Mouse (Mus musculus): ENCODE measurements around the gene Adamts17. TPM values are rescaled to one million over a fixed set of nuclear protein-coding genes. Genes with fewer than 3 reads are reported as not detected.

The Adamts17 gene
- polyA plus RNA-seq, 1 experiment from 2014 or later, result 1.9 TPM

DNA sequence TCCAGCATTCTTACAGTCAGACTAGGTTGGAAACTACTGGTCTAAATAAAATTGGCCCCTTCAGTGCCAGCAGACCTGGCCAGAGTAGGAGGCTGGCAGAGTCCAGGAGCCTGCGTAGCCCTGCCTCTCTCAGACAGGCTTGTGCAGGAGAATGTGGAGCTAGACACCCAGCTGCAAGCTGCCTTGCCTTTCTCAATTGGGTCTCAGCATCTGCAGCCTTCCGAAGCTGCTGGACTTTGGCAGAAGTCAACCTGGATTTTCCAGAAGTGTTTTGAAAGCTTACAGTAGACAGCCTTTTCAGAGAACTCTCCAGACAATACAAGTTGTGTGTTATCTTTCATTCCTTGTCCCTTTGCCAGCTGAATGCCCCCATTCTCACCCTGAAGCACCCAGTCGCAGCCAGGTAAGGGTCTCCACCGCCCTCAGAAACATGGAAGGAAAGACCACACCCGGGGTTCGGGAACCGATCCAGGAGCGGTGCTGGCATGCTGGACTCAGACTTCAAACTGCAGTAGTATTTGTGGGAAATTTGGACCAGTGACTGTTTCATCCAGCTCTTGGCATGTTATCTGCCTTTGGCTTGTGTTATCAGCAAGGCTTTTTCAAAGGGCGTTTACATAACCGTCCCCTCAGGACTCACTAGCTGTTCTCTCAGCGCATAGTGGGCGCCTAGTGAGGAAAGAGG is 173.8 kb downstream of the Adamts17 start:
- Histone ChIP-seq H3K9ac (ENCODE audit: low read depth, low read length) (no peak overlapping the region), H3K4me2 (replicated peaks; ENCODE audit: low read depth, low read length) (no peak overlapping the region), H3K4me1 (replicated peaks; ENCODE audit: control insufficient read depth, insufficient read depth, low read length) (no peaks in the 10 kb centered on the region), H3K36me3 (ENCODE audit: control insufficient read depth, insufficient read depth, low read length) (no peaks in the 10 kb centered on the region), H3K27ac (ENCODE audit: low read depth, low read length) (no peak overlapping the region), H3K27me3 (ENCODE audit: control insufficient read depth, insufficient read depth, low read length) (no peaks in the 10 kb centered on the region), H3K9me3 (ENCODE audit: control insufficient read depth, low read length) (no peaks in the 10 kb centered on the region), H3K4me3 (ENCODE audit: low read depth, low read length) (no peak overlapping the region)
- no peak for DNase-seq (ENCODE audit: low spot score)
- ATAC-seq (ENCODE audit: low FRiP score), result no peak
- WGBS, result 93% methylated on average over 12 of the region's 12 CpGs

DNA sequence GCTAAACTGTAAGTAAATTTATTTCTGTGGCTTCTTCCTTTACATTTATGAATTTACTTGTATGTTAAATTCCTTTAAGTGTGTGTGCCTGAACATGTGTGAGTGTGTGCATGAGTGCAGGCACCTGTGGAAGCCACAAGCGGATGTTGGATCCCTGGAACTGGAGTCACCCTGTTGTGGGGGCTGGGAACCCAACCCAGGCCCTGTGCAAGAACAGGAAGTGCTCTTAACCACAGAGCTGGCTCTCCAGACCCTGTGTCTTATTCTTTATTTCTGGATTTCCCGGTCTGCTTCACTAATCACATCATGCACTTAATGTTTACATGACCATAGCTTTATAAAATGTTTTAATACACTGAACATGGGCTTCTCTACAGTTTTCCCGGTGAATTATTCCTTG is 180.4 kb downstream of the Adamts17 start:
- Histone ChIP-seq H3K27me3 (ENCODE audit: control insufficient read depth, insufficient read depth, low read length) (no peaks in the 10 kb centered on the region), H3K9ac (ENCODE audit: low read depth, low read length) (no peak overlapping the region), H3K4me1 (replicated peaks; ENCODE audit: control insufficient read depth, insufficient read depth, low read length) (no peaks in the 10 kb centered on the region), H3K27ac (ENCODE audit: low read depth, low read length) (no peak overlapping the region), H3K4me2 (replicated peaks; ENCODE audit: low read depth, low read length) (no peak overlapping the region), H3K9me3 (ENCODE audit: control insufficient read depth, low read length) (no peaks in the 10 kb centered on the region), H3K36me3 (ENCODE audit: control insufficient read depth, insufficient read depth, low read length) (no peaks in the 10 kb centered on the region), H3K4me3 (ENCODE audit: low read depth, low read length) (no peak overlapping the region)
- DNase-seq (ENCODE audit: low spot score), result no peak
- no peak for ATAC-seq (ENCODE audit: low FRiP score)
- WGBS, result 86% methylated on average over 3 of the region's 3 CpGs

DNA sequence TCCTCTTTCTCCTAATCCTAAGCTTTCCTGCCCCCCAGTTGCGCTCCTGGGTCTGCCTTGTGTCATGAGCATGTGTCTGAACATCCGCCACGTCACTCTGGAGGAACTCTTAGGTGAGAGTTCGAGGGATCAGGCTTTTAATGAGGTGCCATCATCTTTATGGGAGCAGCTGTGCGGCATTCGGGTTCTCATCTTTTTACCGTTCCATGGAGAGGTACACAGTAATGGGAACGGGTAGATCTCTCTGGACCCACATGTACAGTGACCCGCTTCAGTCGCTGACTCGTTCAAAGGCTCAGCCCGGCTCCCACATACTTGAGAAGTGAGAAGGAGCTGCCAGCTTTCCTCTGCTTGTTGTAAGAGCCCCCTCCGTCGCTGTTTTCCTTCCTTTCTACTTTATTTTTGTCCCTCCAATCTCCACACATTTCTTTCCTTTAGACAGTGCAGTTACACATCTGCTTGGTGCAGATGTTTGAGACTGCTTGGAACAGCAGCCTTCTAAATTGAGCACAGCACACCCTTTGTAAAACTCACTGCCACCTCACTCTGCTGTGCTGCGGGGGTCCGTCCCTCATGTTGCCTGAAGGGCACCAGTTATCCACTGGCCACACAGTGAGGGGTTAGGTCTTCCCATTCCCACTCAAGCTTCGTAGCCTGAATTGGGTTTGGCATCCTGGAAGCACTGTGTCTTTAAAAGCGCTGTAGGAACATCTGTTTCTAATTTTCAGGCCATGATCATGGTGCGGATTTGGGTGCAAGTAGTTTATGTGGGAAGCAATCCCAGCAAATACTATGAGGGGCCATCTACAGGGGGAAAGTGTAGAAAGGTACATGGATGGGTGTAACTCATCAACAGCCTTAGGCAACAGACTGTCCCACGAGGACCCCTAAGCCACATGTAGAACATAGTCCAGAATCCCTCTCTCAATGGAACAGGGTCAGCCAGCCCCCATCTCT is 186.9 kb downstream of the Adamts17 start:
- Histone ChIP-seq H3K27me3 (ENCODE audit: control insufficient read depth, insufficient read depth, low read length) (no peaks in the 10 kb centered on the region), H3K4me1 (replicated peaks; ENCODE audit: control insufficient read depth, insufficient read depth, low read length) (no peaks in the 10 kb centered on the region), H3K27ac (ENCODE audit: low read depth, low read length) (no peak overlapping the region), H3K4me3 (ENCODE audit: low read depth, low read length) (no peak overlapping the region), H3K4me2 (replicated peaks; ENCODE audit: low read depth, low read length) (no peak overlapping the region), H3K9me3 (ENCODE audit: control insufficient read depth, low read length) (no peaks in the 10 kb centered on the region), H3K36me3 (ENCODE audit: control insufficient read depth, insufficient read depth, low read length) (no peaks in the 10 kb centered on the region), H3K9ac (ENCODE audit: low read depth, low read length) (no peak overlapping the region)
- ATAC-seq (ENCODE audit: low FRiP score), result no peak
- DNase-seq (ENCODE audit: low spot score), result peak; percentile 21
- WGBS, result 78% methylated on average over 20 of the region's 20 CpGs

DNA sequence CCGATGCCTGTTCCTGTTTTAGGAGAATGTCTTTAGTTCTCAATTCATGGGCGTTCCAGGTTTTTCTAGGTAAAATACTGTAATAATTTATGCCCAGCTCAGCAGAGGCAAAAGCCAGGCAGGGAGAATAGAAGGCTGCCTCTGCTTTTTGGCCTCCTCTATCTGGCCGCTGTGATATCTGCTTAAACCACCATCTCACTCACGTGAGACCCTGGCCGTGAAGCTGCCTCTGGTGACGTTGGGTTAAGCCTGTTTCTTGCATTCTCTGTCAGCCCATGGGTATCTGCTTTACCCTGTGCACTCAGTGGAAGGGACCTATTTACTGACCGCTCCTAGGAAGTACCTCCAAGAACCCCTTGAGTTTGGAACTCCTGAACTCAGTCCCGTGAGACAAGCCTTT is 187.7 kb downstream of the Adamts17 start:
- ATAC-seq (ENCODE audit: low FRiP score) (no peak), DNase-seq (ENCODE audit: low spot score) (no peak)
- H3K36me3 ChIP-seq (ENCODE audit: control insufficient read depth, insufficient read depth, low read length), result no peaks in the 10 kb centered on the region
- H3K27ac ChIP-seq (ENCODE audit: low read depth, low read length), result no peak overlapping the region
- no peak overlapping the region for H3K4me2 ChIP-seq (replicated peaks; ENCODE audit: low read depth, low read length)
- H3K9ac ChIP-seq (ENCODE audit: low read depth, low read length), result no peak overlapping the region
- no peaks in the 10 kb centered on the region for H3K9me3 ChIP-seq (ENCODE audit: control insufficient read depth, low read length)
- no peaks in the 10 kb centered on the region for H3K27me3 ChIP-seq (ENCODE audit: control insufficient read depth, insufficient read depth, low read length)
- WGBS, result 90% methylated on average over 8 of the region's 8 CpGs
- no peaks in the 10 kb centered on the region for H3K4me1 ChIP-seq (replicated peaks; ENCODE audit: control insufficient read depth, insufficient read depth, low read length)
- H3K4me3 ChIP-seq (ENCODE audit: low read depth, low read length), result no peak overlapping the region

DNA sequence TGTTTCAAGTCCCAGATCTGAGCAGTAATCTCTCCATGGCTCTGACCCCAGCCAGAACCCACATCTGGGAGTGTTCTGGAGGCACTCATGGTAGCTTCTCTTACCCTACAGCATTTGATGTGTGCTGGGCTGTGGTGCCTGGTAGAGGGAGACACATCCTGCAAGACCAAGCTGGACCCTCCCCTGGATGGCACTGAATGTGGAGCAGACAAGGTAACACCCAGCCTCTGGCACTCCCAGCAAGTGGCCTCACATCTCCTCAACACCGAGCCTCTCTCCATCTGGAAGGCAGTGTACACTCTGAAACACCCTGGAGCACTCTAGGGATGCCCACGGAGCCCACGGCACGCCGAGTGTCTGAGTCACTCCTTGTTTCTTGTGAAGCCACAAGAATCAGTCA is 188.2 kb downstream of the Adamts17 start:
- H3K36me3 ChIP-seq (ENCODE audit: control insufficient read depth, insufficient read depth, low read length), result no peaks in the 10 kb centered on the region

DNA sequence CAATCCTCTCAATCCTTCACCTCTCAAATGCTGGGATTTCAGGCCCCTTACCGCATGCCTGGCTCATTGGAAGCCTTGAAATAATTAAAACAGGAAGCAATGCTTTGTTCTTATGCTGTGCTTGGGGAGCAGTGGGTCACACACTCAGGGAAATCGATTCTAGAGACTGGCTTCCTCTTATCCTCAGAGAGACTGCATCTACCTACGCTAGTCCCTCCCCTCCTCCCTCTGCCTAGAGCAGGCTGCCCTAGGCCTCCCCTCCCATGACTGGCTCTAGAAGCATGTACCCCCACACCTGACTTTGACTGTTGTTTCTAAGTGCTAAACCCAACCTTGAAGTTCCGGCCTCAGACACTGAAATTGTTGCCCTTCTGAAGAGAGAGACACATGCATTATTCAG is 189.4 kb downstream of the Adamts17 start:
- 78% methylated on average over 4 of the region's 4 CpGs for WGBS
- H3K27ac ChIP-seq (ENCODE audit: low read depth, low read length), result no peak overlapping the region
- H3K9ac ChIP-seq (ENCODE audit: low read depth, low read length), result no peak overlapping the region
- no peaks in the 10 kb centered on the region for H3K36me3 ChIP-seq (ENCODE audit: control insufficient read depth, insufficient read depth, low read length)
- no peak overlapping the region for H3K4me2 ChIP-seq (replicated peaks; ENCODE audit: low read depth, low read length)
- H3K4me1 ChIP-seq (replicated peaks; ENCODE audit: control insufficient read depth, insufficient read depth, low read length), result no peaks in the 10 kb centered on the region
- H3K4me3 ChIP-seq (ENCODE audit: low read depth, low read length), result no peak overlapping the region
- DNase-seq (ENCODE audit: low spot score) (no peak), ATAC-seq (ENCODE audit: low FRiP score) (no peak)
- H3K9me3 ChIP-seq (ENCODE audit: control insufficient read depth, low read length), result no peaks in the 10 kb centered on the region
- H3K27me3 ChIP-seq (ENCODE audit: control insufficient read depth, insufficient read depth, low read length), result no peaks in the 10 kb centered on the region

More for the DNA sequence above, 188.2 kb downstream of the Adamts17 start:
- no peak overlapping the region for H3K4me2 ChIP-seq (replicated peaks; ENCODE audit: low read depth, low read length)
- DNase-seq (ENCODE audit: low spot score) (no peak), ATAC-seq (ENCODE audit: low FRiP score) (no peak)
- no peaks in the 10 kb centered on the region for H3K9me3 ChIP-seq (ENCODE audit: control insufficient read depth, low read length)
- H3K27ac ChIP-seq (ENCODE audit: low read depth, low read length), result no peak overlapping the region
- no peak overlapping the region for H3K9ac ChIP-seq (ENCODE audit: low read depth, low read length)
- WGBS, result 94% methylated on average over 5 of the region's 5 CpGs
- no peaks in the 10 kb centered on the region for H3K27me3 ChIP-seq (ENCODE audit: control insufficient read depth, insufficient read depth, low read length)
- no peaks in the 10 kb centered on the region for H3K4me1 ChIP-seq (replicated peaks; ENCODE audit: control insufficient read depth, insufficient read depth, low read length)
- no peak overlapping the region for H3K4me3 ChIP-seq (ENCODE audit: low read depth, low read length)

DNA sequence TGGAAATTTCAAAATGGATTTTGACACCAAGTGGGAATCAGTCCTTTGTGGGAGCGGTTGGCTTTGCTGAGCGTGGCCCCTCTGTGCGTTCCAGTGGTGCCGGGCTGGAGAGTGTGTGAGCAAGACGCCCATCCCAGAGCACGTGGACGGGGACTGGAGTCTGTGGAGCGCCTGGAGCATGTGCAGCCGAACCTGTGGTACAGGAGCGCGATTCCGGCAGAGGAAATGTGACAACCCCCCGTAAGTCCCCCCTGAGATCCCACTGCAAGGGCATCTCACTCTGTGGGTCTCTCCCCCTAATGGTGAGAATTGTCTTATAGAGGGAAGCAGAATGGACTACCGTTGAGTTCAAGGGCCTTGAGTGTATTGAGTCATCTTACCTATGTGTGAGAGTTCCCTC is 189.9 kb downstream of the Adamts17 start:
- no peaks in the 10 kb centered on the region for H3K36me3 ChIP-seq (ENCODE audit: control insufficient read depth, insufficient read depth, low read length)
- no peak for ATAC-seq (ENCODE audit: low FRiP score)
- no peaks in the 10 kb centered on the region for H3K27me3 ChIP-seq (ENCODE audit: control insufficient read depth, insufficient read depth, low read length)
- H3K27ac ChIP-seq (ENCODE audit: low read depth, low read length), result no peak overlapping the region
- 96% methylated on average over 14 of the region's 14 CpGs for WGBS
- no peaks in the 10 kb centered on the region for H3K9me3 ChIP-seq (ENCODE audit: control insufficient read depth, low read length)
- no peak overlapping the region for H3K9ac ChIP-seq (ENCODE audit: low read depth, low read length)
- no peaks in the 10 kb centered on the region for H3K4me1 ChIP-seq (replicated peaks; ENCODE audit: control insufficient read depth, insufficient read depth, low read length)
- DNase-seq (ENCODE audit: low spot score), result no peak
- H3K4me2 ChIP-seq (replicated peaks; ENCODE audit: low read depth, low read length), result no peak overlapping the region
- H3K4me3 ChIP-seq (ENCODE audit: low read depth, low read length), result no peak overlapping the region

DNA sequence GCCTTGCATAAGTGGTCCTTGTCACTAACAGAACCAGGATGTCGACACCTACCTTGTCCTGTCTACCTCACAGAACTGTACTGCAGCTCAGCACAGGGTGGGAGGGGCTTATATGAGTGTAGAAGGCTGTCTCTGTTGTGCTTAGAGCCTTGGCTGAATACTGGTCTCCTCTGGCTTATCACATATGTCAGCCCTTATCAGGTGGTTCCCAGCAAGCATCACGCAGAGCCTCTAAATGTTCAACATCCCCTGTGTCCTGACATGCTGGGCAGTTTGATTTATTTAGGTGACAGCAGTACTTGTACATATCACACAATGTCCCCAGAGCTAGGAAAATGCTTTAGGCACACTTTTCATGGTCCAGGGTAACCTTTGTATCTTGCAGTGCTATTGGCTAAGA is 191.7 kb downstream of the Adamts17 start:
- no peaks in the 10 kb centered on the region for H3K9me3 ChIP-seq (ENCODE audit: control insufficient read depth, low read length)
- H3K4me3 ChIP-seq (ENCODE audit: low read depth, low read length), result no peak overlapping the region
- DNase-seq (ENCODE audit: low spot score), result no peak
- H3K36me3 ChIP-seq (ENCODE audit: control insufficient read depth, insufficient read depth, low read length), result no peaks in the 10 kb centered on the region
- H3K4me1 ChIP-seq (replicated peaks; ENCODE audit: control insufficient read depth, insufficient read depth, low read length), result no peaks in the 10 kb centered on the region
- no peak overlapping the region for H3K4me2 ChIP-seq (replicated peaks; ENCODE audit: low read depth, low read length)
- 79% methylated on average over 2 of the region's 2 CpGs for WGBS
- H3K9ac ChIP-seq (ENCODE audit: low read depth, low read length), result no peak overlapping the region
- H3K27me3 ChIP-seq (ENCODE audit: control insufficient read depth, insufficient read depth, low read length), result no peaks in the 10 kb centered on the region
- no peak for ATAC-seq (ENCODE audit: low FRiP score)
- no peak overlapping the region for H3K27ac ChIP-seq (ENCODE audit: low read depth, low read length)

DNA sequence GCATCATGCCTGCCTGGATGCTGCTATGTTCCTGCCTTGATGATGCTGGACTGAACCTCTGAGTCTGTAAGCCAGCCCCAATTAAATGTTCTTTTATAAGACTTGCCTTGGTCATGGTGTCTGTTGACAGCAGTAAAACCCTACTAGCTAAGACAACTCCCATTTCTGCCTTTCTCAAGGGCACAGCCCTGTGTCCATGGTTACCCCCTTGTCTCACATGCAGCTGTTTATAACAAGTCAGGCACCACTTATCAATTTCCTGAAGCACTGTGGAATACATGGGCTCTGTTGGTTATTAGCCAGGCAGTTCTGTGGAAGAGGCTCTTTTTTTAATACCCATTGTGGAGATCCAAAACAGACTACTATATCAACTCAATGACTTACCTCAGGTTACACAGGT is 193.1 kb downstream of the Adamts17 start:
- DNase-seq (ENCODE audit: low spot score) (no peak), ATAC-seq (ENCODE audit: low FRiP score) (no peak)
- Histone ChIP-seq H3K9ac (ENCODE audit: low read depth, low read length) (no peak overlapping the region), H3K27ac (ENCODE audit: low read depth, low read length) (no peak overlapping the region), H3K27me3 (ENCODE audit: control insufficient read depth, insufficient read depth, low read length) (no peaks in the 10 kb centered on the region), H3K4me2 (replicated peaks; ENCODE audit: low read depth, low read length) (no peak overlapping the region), H3K36me3 (ENCODE audit: control insufficient read depth, insufficient read depth, low read length) (no peaks in the 10 kb centered on the region), H3K4me3 (ENCODE audit: low read depth, low read length) (no peak overlapping the region), H3K4me1 (replicated peaks; ENCODE audit: control insufficient read depth, insufficient read depth, low read length) (no peaks in the 10 kb centered on the region), H3K9me3 (ENCODE audit: control insufficient read depth, low read length) (no peaks in the 10 kb centered on the region)
